Mouse (Mus musculus) layer of hippocampus, postnatal 10 days (tissue): ENCODE data around the gene Angel1. TPM values are rescaled to one million over a fixed set of nuclear protein-coding genes. Genes with fewer than 3 reads are reported as not detected.
A peak's percentile ranks its signal among the peaks of the same experiment; 100 is the strongest.

Source experiments
- DNase-seq, 2 experiments: peaks; one replicate each; pipeline ENCODE4 v3.0.0; 2021; ENCODE audit warnings: low spot score in 2 of 2
- total RNA-seq, 2 experiments: library from RNA; stranded (reverse); gene quantifications; 2 replicates each; pipeline ENCODE4 v1.2.3; 2021

Gene Angel1
- total RNA-seq, 2 experiments from 2014 or later: 7.3 to 9.0 TPM

- DNase-seq: no peak
Measured at GRCm38 (mm10) chr12:86705843-86706242, 20.4 kb downstream of the Angel1 start.

GRCm38 (mm10) chr12:86702690-86703089, 23.6 kb downstream of the Angel1 start:
- no peak for DNase-seq

GRCm38 (mm10) chr12:86701491-86701890, 24.8 kb downstream of the Angel1 start:
- no peak for DNase-seq

DNA sequence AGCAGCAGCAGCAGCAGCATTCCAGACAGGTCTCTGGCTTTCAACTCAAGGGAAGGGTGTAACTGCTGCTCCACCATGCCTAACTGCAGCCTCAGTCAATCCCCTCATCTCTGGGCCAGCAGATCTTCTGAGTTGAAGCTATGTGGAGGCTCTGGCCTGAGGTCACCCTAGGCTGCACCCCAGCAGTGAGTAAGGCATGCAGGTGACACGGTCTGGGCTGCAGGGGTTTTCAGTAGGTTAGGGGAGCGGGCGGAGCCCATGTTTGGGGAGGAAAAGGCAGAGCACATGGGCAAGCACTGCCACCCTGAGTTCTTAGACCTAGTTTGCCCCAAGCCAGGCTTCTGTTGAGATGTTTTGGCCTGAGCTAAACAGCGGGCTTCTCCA, 25.3 kb downstream of the Angel1 start:
- no peak for DNase-seq

GRCm38 (mm10) chr12:86699965-86700926, 26.0 kb downstream of the Angel1 start:
- DNase-seq: peak; percentile 58 to 63

DNA sequence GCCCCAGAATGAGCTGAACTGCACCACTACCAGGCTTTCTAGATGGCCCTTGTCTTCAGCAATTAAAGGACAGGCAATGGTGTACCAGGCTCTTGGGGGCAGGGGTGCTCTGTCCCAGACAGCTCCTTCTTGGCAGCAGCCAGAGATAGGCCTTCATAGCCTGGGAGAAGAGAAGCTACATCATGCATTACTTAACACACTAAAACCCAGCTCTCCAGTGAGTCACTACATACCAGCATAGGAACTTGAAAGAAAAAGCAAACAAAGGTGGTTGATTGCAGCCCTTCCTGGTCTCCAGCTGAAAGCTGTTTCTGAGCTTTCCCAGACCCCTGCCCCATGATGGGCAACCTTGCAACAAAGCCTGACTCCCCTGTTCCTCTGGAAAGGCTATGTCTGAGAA, 27.7 kb downstream of the Angel1 start:
- no peak for DNase-seq

DNA sequence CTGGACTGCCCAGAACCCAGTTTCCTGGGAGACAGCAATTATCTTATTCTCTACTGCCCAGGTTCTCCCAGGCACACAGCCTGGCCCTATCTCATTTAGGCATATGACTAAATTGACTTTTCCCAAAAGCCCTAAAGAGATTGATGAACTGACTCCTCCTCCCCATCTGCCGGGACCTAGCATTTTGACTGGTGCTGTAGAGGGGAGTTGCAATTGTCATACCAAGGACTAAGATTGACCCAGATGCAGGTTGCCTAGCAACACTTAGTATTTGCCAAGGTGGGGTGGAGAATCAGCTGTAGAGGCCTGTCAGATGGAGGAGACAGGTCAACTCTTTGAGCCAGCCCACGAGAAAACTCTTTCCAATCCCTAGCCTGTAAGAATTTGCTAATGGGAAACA, 28.3 kb downstream of the Angel1 start:
- DNase-seq: no peak

- no peak for DNase-seq
Measured at GRCm38 (mm10) chr12:86694441-86694840, 31.8 kb downstream of the Angel1 start.

GRCm38 (mm10) chr12:86693389-86693788, 32.9 kb downstream of the Angel1 start:
- DNase-seq: no peak

DNA sequence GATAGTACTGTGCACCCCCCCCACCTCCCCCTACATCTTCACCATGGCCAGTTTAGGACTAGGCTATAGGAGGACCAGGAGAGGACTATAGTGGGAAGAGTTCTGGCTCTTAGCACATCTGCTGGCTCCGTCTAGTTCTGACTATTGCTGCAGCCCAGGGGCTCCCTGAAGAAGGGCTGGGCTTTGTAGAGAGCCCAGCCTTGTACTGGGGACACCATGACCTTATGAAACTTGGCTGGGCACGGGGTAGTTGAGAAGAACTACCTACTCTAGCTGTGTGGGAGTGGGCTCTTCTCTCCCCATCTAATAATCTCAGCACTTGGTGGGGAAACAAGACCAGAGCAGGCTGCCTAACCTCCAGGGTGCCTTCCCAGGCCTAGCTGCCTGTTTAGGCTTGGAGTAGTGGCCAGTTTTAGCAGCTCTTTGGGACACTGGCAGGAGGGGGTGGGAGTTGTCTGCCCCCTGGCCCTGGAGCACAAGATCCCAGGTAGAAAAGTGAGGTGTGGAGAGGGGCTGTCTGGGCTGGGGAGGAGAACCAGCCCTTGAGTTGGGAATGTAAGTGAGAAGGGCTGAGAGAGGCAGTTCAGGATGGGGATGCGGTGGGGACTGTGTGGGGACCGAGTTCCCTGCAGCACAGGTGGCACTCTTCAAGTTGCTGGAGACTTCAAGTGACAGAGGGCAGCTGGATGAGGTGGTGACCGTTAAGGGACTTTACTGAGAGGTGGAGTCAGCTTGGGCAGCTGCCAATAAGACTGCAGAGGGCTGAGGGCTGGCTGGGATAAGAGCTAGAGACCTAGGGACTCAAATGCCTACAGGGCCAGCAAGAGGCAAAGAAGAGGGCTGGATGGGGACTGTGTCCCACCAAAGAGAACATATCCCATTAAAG, 33.5 kb downstream of the Angel1 start:
- DNase-seq: no peak

GRCm38 (mm10) chr12:86690700-86691485, 35.4 kb downstream of the Angel1 start:
- peak in 1 of 2 experiments; percentile 22 for DNase-seq

DNA sequence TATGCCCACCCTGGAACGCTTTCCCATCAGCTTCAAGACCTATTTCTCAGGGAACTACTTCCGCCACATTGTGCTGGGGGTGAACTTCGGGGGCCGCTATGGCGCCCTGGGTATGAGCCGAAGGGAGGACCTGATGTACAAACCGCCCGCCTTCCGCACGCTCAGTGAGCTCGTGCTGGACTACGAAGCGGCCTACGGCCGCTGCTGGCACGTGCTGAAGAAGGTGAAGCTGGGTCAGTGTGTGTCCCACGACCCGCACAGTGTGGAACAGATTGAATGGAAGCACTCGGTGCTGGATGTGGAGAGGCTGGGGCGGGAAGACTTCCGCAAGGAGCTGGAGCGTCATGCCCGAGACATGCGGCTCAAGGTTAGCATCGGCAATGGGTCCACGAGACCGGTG, 37.3 kb downstream of the Angel1 start:
- no peak for DNase-seq

GRCm38 (mm10) chr12:86687971-86688573, 38.2 kb downstream of the Angel1 start:
- DNase-seq: no peak

GRCm38 (mm10) chr12:86687445-86687955, 38.8 kb downstream of the Angel1 start:
- DNase-seq: no peak

- no peak for DNase-seq
Measured at GRCm38 (mm10) chr12:86686551-86687330, 39.5 kb downstream of the Angel1 start.

- DNase-seq: no peak
Measured at GRCm38 (mm10) chr12:86685275-86685674, 41.0 kb downstream of the Angel1 start.

DNA sequence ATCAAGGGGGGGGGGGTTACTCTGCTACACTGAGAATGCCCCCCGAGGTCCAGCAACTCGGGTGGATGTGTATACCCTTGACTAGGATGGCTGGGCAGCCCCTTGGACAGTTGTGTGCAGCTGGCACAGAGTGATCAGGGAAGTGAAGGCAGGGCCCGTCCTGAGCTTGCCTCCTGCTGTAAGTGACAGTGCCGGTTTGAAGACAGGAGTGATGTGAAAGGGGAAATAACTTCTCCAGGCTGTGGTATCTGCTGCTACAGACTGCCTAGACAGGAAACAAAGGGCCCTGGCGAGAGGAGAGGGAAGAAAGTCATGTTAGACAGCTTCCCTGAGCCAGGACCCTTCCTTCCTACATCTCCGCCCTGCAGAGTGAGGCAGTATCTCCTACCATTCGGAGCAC, 42.6 kb downstream of the Angel1 start:
- no peak for DNase-seq

- no peak for DNase-seq
Measured at GRCm38 (mm10) chr12:86682178-86682577, 44.1 kb downstream of the Angel1 start.

DNA sequence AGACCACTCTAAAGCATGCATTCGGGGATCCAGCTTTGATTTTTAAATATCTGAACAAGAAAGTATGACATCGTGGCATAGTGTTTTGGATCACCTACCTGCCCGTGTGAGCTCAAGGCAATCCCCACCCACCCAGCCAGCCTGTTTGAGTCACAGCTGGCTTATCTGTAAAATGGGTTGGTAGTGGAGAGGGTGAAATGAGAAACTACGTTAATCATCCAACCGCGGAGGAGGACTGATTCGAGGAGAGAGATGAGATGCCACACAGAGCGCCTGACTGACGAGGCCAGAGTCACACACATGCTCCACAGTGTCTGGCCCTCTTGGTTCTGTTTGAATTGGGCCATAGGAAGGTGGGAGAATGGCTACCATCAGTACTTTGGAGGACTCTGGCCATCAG, 44.6 kb downstream of the Angel1 start:
- no peak for DNase-seq
